Mouse (Mus musculus) adrenal gland, adult 2 months (tissue): ENCODE measurements around the gene Cabp4. TPM values are rescaled to one million over a fixed set of nuclear protein-coding genes. Genes with fewer than 3 reads are reported as not detected.

Experiments used
- DNase-seq: peaks from one replicate; pipeline ENCODE4 v3.0.0; 2021
- long read RNA-seq: library from polyadenylated mRNA; stranded (forward); transcript quantifications from one replicate; pipeline ENCODE4 v2.0.0, GENCODE M21; 2021
- polyA plus RNA-seq: library from polyadenylated mRNA; depleted of rRNA; stranded (reverse); fragments of >200 nt; gene quantifications from 2 replicates; pipeline ENCODE4 v1.2.3, GENCODE M21; 2012; rRNA removed
- total RNA-seq, 2 experiments: library from RNA; stranded (reverse); gene quantifications; 2 replicates each; pipeline ENCODE4 v1.2.3; 2021

Gene Cabp4
- under 1 TPM; 0.29 to 0.69 TPM for total RNA-seq
- 0.12 and 0.26 TPM in 2 replicates for polyA plus RNA-seq
- long read RNA-seq, partial matches to known transcripts = 0 of 1 reads
- long read RNA-seq, other reads (novel, unspliced or antisense) = 1 of 1 reads

GRCm38 (mm10) chr19:4143759-4144268 is at the start of gene Cabp4:
TSS of gene Cabp4 (minus strand) at chr19:4144033.
- no peak for DNase-seq

- no peak for DNase-seq
Observed at GRCm38 (mm10) chr19:4193129-4193528, 49.3 kb upstream of the Cabp4 start.

- no peak for DNase-seq
Observed at GRCm38 (mm10) chr19:4192251-4192985, 48.6 kb upstream of the Cabp4 start.

- peak; percentile 97 for DNase-seq
Observed at GRCm38 (mm10) chr19:4191528-4192250, 47.9 kb upstream of the Cabp4 start, which contains the start of gene Ppp1ca. TSS of gene Ppp1ca (plus strand) at chr19:4192065.

GRCm38 (mm10) chr19:4190831-4191334 is 47.0 kb upstream of the Cabp4 start, which contains the start of gene Tbc1d10c:
TSS of gene Tbc1d10c (minus strand) at chr19:4191284.
- peak; percentile 33 for DNase-seq

GRCm38 (mm10) chr19:4189051-4189620 is 45.3 kb upstream of the Cabp4 start:
- no peak for DNase-seq

GRCm38 (mm10) chr19:4187303-4187702 is 43.5 kb upstream of the Cabp4 start:
- no peak for DNase-seq

GRCm38 (mm10) chr19:4184976-4185975 is 41.4 kb upstream of the Cabp4 start:
- no peak for DNase-seq

- DNase-seq = no peak
Observed at GRCm38 (mm10) chr19:4183689-4184088, 39.9 kb upstream of the Cabp4 start.

GRCm38 (mm10) chr19:4181892-4182291 is 38.1 kb upstream of the Cabp4 start:
- peak; percentile 81 for DNase-seq

- DNase-seq = no peak
Observed at GRCm38 (mm10) chr19:4180411-4180810, 36.6 kb upstream of the Cabp4 start.

- peak; percentile 45 for DNase-seq
Observed at GRCm38 (mm10) chr19:4175368-4175947, 31.6 kb upstream of the Cabp4 start, which contains the start of gene Carns1. TSS of gene Carns1 (minus strand) at chr19:4175479.

GRCm38 (mm10) chr19:4172925-4173324 is 29.1 kb upstream of the Cabp4 start:
- peak; percentile 12 for DNase-seq

- peak; percentile 18 for DNase-seq
Observed at GRCm38 (mm10) chr19:4171393-4172290, 27.8 kb upstream of the Cabp4 start.

GRCm38 (mm10) chr19:4170723-4171392 is 27.0 kb upstream of the Cabp4 start:
- no peak for DNase-seq

GRCm38 (mm10) chr19:4169810-4170209 is 26.0 kb upstream of the Cabp4 start:
- no peak for DNase-seq

- peak; percentile 99 for DNase-seq
Observed at GRCm38 (mm10) chr19:4169378-4169784, 25.5 kb upstream of the Cabp4 start.

- peak; percentile 48 for DNase-seq
Observed at GRCm38 (mm10) chr19:4166678-4167476, 23.0 kb upstream of the Cabp4 start.
